Mouse (Mus musculus) bone marrow, adult 2 months (tissue): ENCODE measurements around the gene Arhgap9.

Experiments
- CTCF ChIP-seq: fragments of 200-500 bp; IDR thresholded peaks from 2 replicates; pipeline ENCODE4 v1.5.1; 2011; ENCODE audit warnings: low read length, control low read depth; ENCODE audit not compliant: control insufficient read depth, insufficient read depth
- POLR2A ChIP-seq: fragments of 200-500 bp; IDR thresholded peaks from 2 replicates; pipeline ENCODE4 v1.6.1; 2011; ENCODE audit warnings: low read depth, mild to moderate bottlenecking, control low read depth, low read length, borderline replicate concordance; ENCODE audit not compliant: control insufficient read depth

- no peak for TF ChIP-seq CTCF
- no peak for TF ChIP-seq POLR2A
Measured at GRCm38 (mm10) chr10:127337536-127338099, 15.9 kb downstream of the Arhgap9 start.
